Mouse (Mus musculus) thymus, adult 2 months (tissue): ENCODE data around the gene Platr17.

Experiments
- CTCF ChIP-seq: fragments of 200-500 bp; IDR thresholded peaks from 2 replicates; pipeline ENCODE4 v1.5.1; 2012; ENCODE audit warnings: mild to moderate bottlenecking, control low read depth, low read length, moderate library complexity, borderline replicate concordance; ENCODE audit not compliant: control insufficient read depth, poor library complexity, insufficient read depth; ENCODE audit errors: extremely low read depth
- POLR2A ChIP-seq: fragments of 200-500 bp; IDR thresholded peaks from 2 replicates; pipeline ENCODE4 v1.6.1; 2012; ENCODE audit warnings: mild to moderate bottlenecking, low read length, control low read depth, moderate library complexity; ENCODE audit not compliant: control insufficient read depth, poor library complexity, insufficient read depth; ENCODE audit errors: extremely low read depth

- TF ChIP-seq CTCF: no peak
- peak; percentile 90 for TF ChIP-seq POLR2A
These were observed 50.8 kb downstream of the Platr17 start, which contains the start of the genes Vps52 and Rps18 for GRCm38 (mm10) chr17:33955555-33956214.
